Mouse (Mus musculus): ENCODE data around the gene Rhebl1. TPM values are rescaled to one million over a fixed set of nuclear protein-coding genes. Genes with fewer than 3 reads are reported as not detected.
A peak's percentile ranks its signal among the peaks of the same experiment; 100 is the strongest.

Rhebl1 gene
- total RNA-seq, 2 experiments from 2014 or later, result 2.1 to 2.7 TPM

GRCm38 (mm10) chr15:98851229-98851818 lies 43.0 kb downstream of the Rhebl1 start:
- peak; percentile 5 for DNase-seq

- peak; percentile 13 for DNase-seq
These were observed 43.7 kb downstream of the Rhebl1 start for GRCm38 (mm10) chr15:98850668-98851067.

- no peak for DNase-seq
These were observed 44.3 kb downstream of the Rhebl1 start for GRCm38 (mm10) chr15:98849956-98850600.

DNA sequence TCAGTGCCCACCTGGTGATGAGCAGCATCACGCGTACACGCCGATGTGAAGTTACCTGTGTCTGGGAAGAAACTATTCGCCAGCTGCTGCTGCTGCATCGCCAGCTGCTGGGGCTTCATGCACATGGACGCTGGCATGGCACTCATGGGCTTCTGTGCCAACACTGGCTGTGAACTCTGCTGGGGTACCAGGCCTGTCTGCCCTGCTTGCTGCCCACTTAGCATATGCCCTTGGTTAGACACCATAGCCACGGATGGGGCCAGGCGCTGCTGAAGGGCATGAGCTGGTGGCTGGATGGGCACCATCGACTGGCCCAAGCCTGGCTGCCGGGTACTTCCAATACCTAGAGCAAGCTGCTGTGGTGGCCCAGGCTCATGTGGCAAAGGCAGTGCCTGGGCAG lies 45.2 kb downstream of the Rhebl1 start:
- DNase-seq, result no peak

DNA sequence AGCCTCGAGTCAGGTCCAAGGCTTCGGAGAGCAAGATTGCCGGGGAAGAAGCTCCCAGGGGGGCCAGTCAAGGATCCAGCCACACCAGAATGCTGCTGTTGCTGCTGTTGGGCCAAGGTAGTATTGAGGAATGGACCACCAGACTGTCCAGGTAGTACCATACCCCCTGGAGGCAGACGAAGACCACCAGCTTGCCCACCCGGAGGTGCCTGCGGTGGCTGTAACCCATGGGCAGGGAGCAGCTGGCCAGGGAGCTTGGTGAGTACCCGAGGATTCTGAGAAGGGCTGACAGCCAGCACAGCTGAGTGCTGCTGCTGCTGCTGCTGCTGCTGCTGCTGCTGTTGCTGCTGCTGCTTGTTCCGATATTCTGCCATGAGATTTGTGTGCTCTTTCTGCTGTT lies 48.2 kb downstream of the Rhebl1 start:
- DNase-seq, result no peak

- no peak for DNase-seq
These were observed 49.2 kb downstream of the Rhebl1 start for GRCm38 (mm10) chr15:98845149-98845548.

GRCm38 (mm10) chr15:98843595-98844223 lies 50.6 kb downstream of the Rhebl1 start:
- DNase-seq, result no peak

- no peak for DNase-seq
These were observed 54.4 kb downstream of the Rhebl1 start for GRCm38 (mm10) chr15:98839671-98840585.

- no peak for DNase-seq
These were observed 55.2 kb downstream of the Rhebl1 start for GRCm38 (mm10) chr15:98839161-98839560.

DNA sequence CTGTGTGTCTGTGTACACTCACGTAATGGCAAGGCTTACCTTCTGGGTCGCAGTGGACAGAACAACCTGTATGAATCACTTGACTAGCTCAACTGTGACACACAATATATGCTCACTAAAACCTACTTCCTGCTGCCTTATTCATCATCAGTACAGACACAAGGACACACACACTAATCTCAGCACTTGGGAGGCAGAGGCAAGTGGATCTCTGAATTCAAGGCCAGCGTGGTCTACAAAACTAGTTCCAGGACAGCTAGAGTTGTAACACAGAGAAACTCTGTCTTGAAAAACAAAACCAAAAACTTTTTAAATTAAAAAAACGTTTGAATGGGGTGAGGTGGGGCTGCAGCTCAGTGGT lies 56.6 kb downstream of the Rhebl1 start:
- no peak for DNase-seq

- DNase-seq, result no peak
These were observed 57.2 kb downstream of the Rhebl1 start for GRCm38 (mm10) chr15:98837006-98837742.

DNA sequence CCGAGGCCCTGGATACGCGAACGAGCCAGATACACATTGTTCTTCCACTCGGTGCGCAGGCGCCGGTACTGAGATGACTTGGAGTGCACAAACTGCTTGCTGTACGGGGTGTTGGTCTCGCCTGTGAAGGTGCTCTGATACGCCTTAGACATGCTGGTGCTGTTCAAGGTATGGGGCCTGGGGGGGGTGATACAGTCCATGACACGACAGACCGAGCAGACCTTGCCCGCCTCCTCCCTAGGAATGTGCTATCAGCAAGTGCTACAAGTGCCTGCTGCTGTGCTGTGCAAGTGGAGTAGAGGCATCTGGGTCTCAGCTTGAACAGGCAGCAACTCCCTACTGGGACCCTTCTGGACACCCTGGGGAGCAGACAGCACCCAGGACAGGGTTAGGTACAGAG lies 59.0 kb downstream of the Rhebl1 start:
- no peak for DNase-seq

GRCm38 (mm10) chr15:98834059-98834458 lies 60.3 kb downstream of the Rhebl1 start:
- no peak for DNase-seq

GRCm38 (mm10) chr15:98833281-98833680 lies 61.1 kb downstream of the Rhebl1 start:
- DNase-seq, result no peak

DNA sequence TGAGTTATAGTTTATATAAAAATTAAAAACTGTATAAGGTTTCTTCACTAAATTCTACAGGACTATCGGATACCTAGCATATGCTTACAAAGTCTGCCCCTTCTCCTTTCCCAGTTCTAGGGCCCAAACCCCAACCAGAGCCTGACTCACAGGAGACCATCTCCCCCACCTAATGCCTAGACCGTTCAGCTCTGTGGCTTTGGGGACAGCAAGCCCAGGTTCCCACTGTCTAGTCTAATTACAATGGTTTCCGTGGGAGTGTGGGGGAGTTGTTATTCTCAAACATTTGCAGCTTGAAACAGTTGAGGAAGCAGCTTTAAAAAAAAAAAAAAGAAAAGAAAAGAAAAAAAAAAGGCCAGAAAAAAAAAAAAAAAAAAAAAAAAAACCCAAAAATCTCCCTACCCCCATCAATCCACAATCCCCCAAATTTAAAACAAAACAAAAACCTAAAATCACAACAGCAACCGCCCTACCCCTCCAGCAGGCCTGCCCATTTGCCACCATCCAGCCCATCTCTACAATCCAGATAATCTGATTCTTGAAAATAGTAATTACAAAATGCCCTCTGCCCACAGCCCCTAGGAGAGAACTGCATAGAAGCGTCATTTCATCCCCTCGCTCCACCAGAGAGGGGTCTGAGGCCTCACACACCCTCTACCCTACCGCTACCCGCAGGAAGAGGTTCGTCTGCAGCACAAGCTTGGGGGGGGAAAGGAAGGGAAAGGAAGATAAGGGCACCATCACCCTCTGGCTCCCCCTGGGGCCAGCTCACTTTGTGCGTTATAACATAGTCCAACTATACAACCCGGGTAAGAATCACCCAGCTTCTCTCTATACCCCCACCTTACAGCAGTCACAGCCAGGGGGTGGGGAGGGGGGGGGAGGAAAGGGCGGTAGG lies 61.9 kb downstream of the Rhebl1 start:
- DNase-seq, result no peak

DNA sequence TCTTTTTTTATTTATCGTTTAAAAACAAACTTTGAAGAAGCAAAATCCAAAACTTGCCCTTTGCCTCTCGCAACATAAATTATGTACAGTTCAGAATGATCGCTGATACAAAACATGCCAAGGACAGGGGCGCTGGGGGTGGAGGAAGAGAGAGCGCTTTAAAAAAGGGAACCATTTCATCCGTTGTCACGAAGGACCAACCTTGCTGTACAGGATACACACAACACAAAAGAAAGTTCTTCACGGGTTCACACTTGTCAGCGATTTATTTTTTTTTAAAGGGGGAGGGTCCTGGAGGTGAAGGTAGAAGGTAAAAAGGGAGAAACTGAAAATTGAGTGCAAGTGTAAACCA lies 62.7 kb downstream of the Rhebl1 start:
- no peak for DNase-seq

DNA sequence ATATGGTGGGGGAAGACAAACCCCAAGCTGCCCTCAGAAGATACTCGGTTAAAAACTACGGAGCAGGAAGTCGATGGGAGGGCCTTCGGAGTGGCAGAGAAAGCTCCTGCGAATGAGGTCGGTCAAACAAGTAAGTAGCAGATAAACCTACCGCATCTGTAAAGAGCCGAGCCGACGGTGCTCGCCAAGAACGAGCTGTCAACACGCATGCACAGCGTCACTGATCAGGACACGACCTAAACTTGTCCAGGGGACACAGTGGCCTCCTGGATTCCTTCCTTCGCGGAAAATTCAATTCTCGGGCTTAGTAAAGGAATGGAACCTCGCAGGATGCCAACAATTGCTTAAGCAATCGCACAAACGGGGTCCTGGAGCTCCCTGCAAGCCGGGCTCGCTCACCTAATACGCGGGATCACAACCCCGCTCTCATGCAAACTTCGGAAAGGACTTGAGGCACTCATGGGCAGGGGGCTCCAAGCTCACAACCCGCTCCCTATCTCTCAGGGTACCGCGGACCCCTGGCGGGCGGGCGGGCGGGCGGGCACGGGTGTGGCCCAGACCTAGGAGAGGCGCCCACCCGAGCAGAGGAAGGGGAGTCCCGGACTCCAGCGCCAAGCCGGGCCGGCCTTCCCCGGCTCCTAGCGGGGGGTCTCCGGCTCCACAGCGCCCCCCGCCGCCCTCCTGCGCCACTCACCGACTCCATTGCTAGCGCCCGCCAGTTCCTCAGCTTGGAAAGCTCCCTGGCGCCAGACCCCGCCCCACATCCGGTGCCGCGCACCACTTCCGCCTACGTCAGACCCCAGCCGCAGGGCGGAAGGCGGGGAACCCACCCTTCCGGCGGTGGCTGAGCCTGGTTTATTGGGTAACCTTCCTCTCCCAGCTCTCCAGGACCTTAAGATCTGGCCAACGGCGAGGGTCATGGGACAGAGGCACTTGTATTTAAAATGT lies 63.3 kb downstream of the Rhebl1 start, which contains the start of gene Prkag1:
Prkag1 (minus strand) TSS at position 786 of the 948 bp plus-strand sequence.
- peak; percentile 97 for DNase-seq
